Mouse (Mus musculus) kidney, adult 10 weeks (tissue): ENCODE results near the gene Lipo1. TPM values are rescaled to one million over a fixed set of nuclear protein-coding genes. Genes with fewer than 3 reads are reported as not detected.

Experiments
- polyA plus RNA-seq: library from polyadenylated mRNA; stranded (reverse); fragments of 350-450 nt; fragmentation: Illumina TruSeq; extraction: RNeasy Lipid Tissue Mini Kit (QIAGEN cat#74804); gene quantifications from one replicate; pipeline ENCODE4 v1.2.3, GENCODE M21; 2014; ENCODE audit warnings: low read depth, low replicate concordance

Lipo1 gene
- not detected for polyA plus RNA-seq

DNA sequence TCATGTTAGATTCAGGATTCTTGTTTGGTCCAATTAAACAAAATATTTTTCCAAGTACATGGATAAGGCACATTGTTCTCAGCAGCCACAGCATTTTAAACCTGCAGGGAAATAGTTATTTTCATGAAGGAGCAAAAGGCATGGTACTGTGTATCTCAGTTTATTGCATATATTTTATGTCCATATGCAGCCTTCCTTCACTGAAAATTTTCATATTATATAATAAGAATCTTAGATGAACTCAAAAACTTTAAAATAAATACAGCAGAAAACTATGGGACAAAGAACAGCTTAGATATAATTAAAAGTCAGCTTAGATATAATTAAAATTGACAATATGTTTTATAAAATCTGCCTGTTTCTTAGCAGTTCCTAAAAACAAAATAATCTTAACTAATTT is at the start of gene Lipo1:
Gene Lipo1 (minus strand): TSS at position 101 of the 400 bp plus-strand sequence.

DNA sequence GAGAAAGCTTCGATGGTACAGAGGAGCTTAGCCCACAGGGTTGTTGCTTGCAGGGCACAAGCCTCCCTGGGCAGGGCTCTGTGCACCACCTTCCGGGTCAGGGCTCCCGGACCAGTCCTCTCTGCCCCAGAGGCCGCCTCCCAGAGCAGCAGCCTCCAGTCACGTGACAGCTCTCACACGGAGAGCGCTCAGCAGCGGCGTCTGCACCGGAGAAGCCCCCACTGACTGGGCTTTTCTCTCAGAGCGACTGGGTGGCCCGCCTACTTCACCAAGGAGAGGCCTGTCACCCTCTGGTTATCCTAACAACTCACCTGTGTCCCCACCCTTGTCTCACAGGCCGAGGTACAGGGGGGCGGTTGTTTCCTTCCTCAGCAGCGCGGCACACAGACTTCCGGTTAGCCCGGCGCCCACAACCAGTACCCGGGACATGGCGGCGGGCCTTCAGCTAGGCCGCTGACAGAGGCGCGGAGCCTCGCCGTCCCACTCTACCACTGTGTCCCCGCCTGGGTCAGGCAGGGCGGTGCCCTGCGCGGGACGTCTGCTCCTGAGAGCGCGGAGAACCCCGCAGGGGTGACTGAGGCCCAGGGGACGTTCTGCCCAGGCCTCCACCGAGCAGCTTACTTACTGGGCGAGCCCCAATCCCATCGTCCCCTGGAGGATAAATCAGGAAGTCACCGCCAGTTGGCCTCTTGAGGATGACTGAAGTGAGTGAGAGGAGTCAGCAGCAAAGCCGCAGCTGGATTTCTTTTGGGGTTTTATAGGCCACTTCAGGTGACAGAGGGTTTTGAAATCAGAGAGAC is 25.8 kb downstream of the Lipo1 start, which contains the start of gene Lipo3:
Gene Lipo3 (minus strand): TSS at position 665 of the 800 bp plus-strand sequence.

GRCm38 (mm10) chr19:33751259-33751658 is 36.0 kb downstream of the Lipo1 start, which contains the start of gene Lipo2:
Gene Lipo2 (minus strand): TSS chr19:33751359.

Other genes starting within 250 kb of the Lipo1 start
- not detected for gene Gm8978, start 162.2 kb downstream of the Lipo1 start, polyA plus RNA-seq
- gene Lipo2, start 36.1 kb downstream of the Lipo1 start, polyA plus RNA-seq = 0.24 TPM
- gene Lipo3, start 25.5 kb downstream of the Lipo1 start, polyA plus RNA-seq = 58.8 TPM
- gene Lipf, start 173.7 kb upstream of the Lipo1 start, polyA plus RNA-seq = not detected
- gene Lipk, start 220.8 kb upstream of the Lipo1 start, polyA plus RNA-seq = not detected